10 mouse cellular contexts compared by ENCODE assay signal in genomic region chr2:76362111-76362510, GRCm38 (mm10). TPM values are rescaled to one million over a fixed set of nuclear protein-coding genes. Genes with fewer than 3 reads are reported as not detected.
DNase-seq lines count a peak whose midpoint lies in the region; ATAC-seq lines count a peak whose summit lies in the region.
"Had no signal": no experiment of that assay in that cellular context is flagged by ENCODE, and none has a peak within 500 bp of the region (broad histone marks: within the 10 kb centered on the region; RNA-seq: fewer than 3 reads in every experiment).

No protein-coding gene starts in this region.

- intact Hi-C loops in gastrocnemius, postnatal 36 days (cut with DNase I), result no loop called here

- peak; percentile 26 for DNase-seq in CD4-positive, CD25-positive, alpha-beta regulatory T cell, adult 2 months (ENCODE audit: low read depth, low spot score)
- DNase-seq in kidney, adult 9 months, result peak; percentile 44
- DNase-seq in kidney, postnatal 14 days, result no peak
- peak; percentile 45 for DNase-seq in thymus, postnatal 4 days
- no peak for DNase-seq in thymus, postnatal 36 days
- peak; percentile 49 for DNase-seq in testis, postnatal 10 days (ENCODE audit: low spot score)
- no peak for DNase-seq in gastrocnemius, postnatal 36 days

- no peak for ATAC-seq in CD4-positive, CD25-positive, alpha-beta regulatory T cell, adult 4 months

RNA-seq across cellular contexts. Expression of gene Cyct, which starts 1.9 kb away (rescaled TPM):
- not detected for polyA plus RNA-seq in CD4-positive, CD25-positive, alpha-beta regulatory T cell, adult 4 months (2017; shearing (Covaris generic))
- not detected for total RNA-seq in gastrocnemius, postnatal 36 days (2021)
- total RNA-seq: gastrocnemius, postnatal 4 days had no signal
- polyA plus RNA-seq: large intestine, adult 2 months had no signal

RNA-seq across cellular contexts. Expression of gene Rbm45, which starts 7.7 kb away (rescaled TPM):
- 10 to 100 TPM in 1 of 2 experiments, 1 to 10 TPM in 1; 4.7 to 15.8 TPM for polyA plus RNA-seq in CD4-positive, CD25-positive, alpha-beta regulatory T cell, adult 4 months (2017; shearing (Covaris generic))
- total RNA-seq in gastrocnemius, postnatal 36 days (2021), result 1 to 10 TPM; 9.1 to 9.6 TPM

RNA-seq across cellular contexts. Expression of gene Pde11a, which starts 23.5 kb away (rescaled TPM):
- polyA plus RNA-seq in CD4-positive, CD25-positive, alpha-beta regulatory T cell, adult 4 months (2017; shearing (Covaris generic)), result 1 to 10 TPM; 5.8 to 6.1 TPM
- under 1 TPM in 1 of 2 experiments, not detected in 1; 0.15 TPM for total RNA-seq in gastrocnemius, postnatal 36 days (2021)

RNA-seq across cellular contexts. Expression of gene Osbpl6, which starts 44.2 kb away (rescaled TPM):
- polyA plus RNA-seq in CD4-positive, CD25-positive, alpha-beta regulatory T cell, adult 4 months (2017; shearing (Covaris generic)), result under 1 TPM; 0.24 to 0.27 TPM
- 10 to 100 TPM; 33.8 to 36.3 TPM for total RNA-seq in gastrocnemius, postnatal 36 days (2021)

Comparison
In these comparisons a context has a peak if more than half of its experiments do, and no peak if none do; other contexts are left out.
1. DNase-seq: peak in CD4-positive, CD25-positive, alpha-beta regulatory T cell, adult 2 months (single experiment), kidney, adult 9 months (single experiment), thymus, postnatal 4 days (single experiment) and testis, postnatal 10 days (single experiment); none in kidney, postnatal 14 days (single experiment), thymus, postnatal 36 days (0 of 2) and gastrocnemius, postnatal 36 days (0 of 2).